Mouse (Mus musculus) c-Kit-positive CD71-negative TER-119-negative erythroid progenitor cells, embryonic 14.5 days (primary cell): ENCODE results near the gene Tenm2.

Experiments
- DNase-seq: peaks from one replicate; pipeline ENCODE4 v3.0.0-alpha.2; 2013; ENCODE audit warnings: low read depth

Gene Tenm2

DNA sequence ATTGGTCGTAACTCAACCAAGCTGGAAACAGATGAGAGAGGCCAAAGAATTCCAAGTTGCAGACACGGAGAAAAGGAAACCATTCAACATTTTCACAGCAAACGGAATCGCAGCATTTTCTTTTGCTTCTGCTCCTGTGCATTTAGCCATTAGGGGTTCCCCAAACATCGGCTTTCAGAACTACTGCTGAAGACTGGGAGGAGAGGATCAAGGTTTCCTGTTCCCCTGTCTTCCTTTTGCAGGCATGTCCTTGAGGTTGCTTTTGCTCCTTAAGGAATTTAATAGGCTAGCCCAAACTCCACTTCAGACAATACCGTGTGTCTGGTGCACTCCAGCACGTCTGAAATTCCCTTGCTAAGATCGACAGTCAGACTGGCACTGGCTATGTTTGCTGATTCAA lies 541.0 kb downstream of the Tenm2 start:
- DNase-seq = no peak

- no peak for DNase-seq
These were observed 543.1 kb downstream of the Tenm2 start for GRCm38 (mm10) chr11:36692637-36693036.

- no peak for DNase-seq
These were observed 544.9 kb downstream of the Tenm2 start for GRCm38 (mm10) chr11:36690826-36691225.

GRCm38 (mm10) chr11:36686253-36686652 lies 549.5 kb downstream of the Tenm2 start:
- DNase-seq = no peak

- DNase-seq = no peak
These were observed 556.4 kb downstream of the Tenm2 start for GRCm38 (mm10) chr11:36679361-36679760.

DNA sequence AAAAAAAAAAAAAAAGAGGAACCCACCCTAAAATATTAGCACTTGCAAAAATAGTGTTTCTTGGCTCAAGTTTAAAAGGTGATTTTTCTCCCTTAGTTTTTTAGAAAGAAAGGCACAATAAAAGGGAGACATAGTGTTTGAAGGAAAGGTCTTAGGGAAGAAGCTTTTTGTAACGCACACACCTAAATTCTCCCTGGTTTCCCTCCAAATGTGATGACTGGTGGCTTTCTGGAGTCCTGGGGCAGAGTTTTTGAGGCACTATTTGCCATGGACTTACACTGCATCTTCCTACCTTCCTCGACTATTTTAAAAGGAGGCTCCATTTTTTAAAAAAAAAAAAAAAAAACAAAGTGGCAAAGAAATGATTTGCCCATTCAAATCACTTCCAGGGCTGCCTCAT lies 557.2 kb downstream of the Tenm2 start:
- no peak for DNase-seq

- no peak for DNase-seq
These were observed 557.7 kb downstream of the Tenm2 start for GRCm38 (mm10) chr11:36678057-36678396.

DNA sequence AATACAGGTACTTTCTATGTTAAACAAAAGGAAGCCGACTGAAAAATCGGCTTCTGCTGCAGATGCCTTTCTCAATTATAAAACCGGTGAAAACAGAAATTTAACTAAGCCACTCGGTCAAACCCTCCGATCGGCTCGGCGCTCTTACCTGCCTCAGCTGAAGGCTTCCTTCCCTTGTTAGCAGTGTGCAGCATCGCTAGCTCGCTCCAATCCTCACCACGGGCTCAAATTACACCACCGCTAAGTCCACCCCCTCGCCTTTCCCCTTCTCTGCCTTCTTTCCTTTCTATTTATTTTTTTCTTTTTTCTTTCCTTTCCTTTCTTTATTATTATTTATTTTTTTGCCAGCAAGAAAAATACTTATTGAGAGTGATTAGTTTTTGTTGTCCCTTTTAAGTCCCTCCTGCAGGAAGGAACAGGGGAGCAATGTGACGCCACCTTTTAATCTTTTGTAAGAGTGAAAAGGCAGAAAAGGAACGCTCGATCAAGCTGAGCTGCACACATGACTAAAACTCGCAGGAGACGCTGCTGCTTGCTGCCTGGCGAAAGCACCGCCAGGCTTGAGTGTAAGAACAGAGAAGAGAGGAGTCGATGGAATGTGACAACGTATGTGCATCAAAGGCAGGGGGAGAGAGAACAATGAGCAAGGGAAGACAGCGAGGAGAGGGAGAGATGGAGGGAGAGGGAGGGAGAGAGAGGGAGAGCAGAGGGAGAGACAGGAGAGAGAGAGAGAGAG lies 558.3 kb downstream of the Tenm2 start:
- DNase-seq = no peak

GRCm38 (mm10) chr11:36676446-36677284 lies 559.1 kb downstream of the Tenm2 start:
- no peak for DNase-seq

GRCm38 (mm10) chr11:36674902-36675422 lies 560.8 kb downstream of the Tenm2 start:
- DNase-seq = no peak

DNA sequence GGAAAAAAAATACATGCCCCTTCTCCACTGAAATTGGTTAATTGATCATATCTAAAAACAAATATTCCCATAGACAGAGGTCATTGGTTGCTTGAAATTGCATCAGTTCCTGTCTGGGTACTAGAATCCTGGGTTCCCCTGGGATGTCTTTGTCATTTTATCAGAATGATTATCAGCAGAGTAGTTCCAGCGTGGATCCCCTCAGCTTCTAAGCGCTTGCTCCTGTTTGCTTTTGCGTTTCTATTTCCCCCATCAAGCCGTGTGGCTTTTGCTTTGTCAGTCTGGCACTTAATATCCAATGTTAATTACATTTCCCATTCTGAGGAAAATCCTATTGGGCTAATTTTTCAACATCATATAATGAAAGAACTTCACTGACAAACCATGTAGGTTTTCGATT lies 561.6 kb downstream of the Tenm2 start:
- DNase-seq = no peak

DNA sequence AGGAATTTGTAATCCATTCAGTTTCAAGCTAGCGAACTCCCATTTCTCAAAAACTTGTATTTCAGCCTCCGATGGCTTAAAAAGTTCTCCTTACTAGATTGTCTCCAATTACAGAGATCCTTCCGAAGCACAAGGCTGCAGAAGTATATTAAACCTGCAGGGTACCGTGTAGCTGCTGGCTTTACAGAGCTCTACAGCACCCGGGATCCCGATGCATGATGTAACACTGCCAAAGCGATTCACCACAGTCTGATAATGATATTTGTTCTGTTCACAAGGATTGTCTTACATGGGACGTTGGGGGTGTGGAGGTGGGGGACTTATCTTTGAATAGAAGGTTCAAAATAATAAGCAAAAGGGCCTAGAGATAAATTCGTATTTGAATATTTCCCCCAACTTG lies 564.6 kb downstream of the Tenm2 start:
- DNase-seq = no peak

- DNase-seq = no peak
These were observed 571.7 kb downstream of the Tenm2 start for GRCm38 (mm10) chr11:36664026-36664425.

DNA sequence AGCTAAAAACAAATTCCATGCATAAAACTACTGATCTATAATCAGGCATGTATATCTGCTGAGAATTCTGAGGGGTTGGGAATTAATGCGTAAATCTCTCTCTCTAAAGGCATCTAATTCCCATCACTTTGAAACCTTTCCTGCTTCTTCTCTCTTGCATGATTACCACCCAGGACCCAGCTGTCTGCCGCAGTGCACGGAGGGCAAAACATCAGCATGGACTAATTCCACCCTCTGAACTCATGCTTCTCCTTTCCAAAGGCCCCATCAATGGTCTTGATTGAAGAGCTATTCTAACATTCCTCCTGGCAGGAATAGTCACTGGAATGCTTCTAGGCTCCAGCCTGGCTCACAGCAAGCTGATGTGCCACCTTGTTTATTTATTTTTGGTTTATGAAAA lies 572.2 kb downstream of the Tenm2 start:
- no peak for DNase-seq

GRCm38 (mm10) chr11:36653656-36654323 lies 582.0 kb downstream of the Tenm2 start:
- no peak for DNase-seq

- no peak for DNase-seq
These were observed 588.6 kb downstream of the Tenm2 start for GRCm38 (mm10) chr11:36647179-36647578.

DNA sequence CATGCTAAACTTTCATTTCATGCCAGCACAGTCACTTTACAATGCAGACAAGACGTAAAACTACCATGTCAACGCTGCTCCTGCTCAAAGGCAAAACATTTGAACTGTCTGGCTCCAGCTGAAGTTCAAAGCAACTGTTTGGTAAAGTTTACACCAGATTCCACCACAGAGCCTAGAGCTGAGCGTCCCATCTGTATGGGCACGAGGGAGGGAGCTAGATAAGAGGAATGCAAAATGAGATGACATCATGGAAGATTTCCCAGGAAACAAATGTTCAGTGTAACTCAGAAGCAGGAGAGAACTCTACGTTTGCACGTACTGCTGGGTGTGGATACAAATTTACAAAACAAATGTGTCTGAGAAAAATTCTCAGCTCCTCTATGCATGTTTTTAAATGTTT lies 600.7 kb downstream of the Tenm2 start:
- no peak for DNase-seq

DNA sequence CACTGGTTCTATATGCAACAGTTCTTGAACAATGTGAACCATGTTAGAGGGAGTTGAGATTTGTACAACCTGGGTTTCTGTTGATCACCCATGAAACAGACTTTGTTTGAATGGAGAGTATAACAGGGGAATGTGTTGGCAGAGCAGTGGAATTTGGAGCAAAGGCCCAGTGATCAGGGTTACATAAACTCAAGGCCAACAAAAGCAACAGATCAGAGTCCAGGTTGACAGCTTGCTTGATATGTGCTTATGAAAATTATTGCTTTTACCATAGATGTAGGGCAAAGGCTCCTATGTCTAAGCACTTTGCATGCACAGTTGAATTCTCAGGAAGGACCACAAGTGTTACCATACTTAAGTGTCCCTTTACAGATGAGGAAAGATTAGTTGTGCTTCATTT lies 603.6 kb downstream of the Tenm2 start:
- no peak for DNase-seq

DNA sequence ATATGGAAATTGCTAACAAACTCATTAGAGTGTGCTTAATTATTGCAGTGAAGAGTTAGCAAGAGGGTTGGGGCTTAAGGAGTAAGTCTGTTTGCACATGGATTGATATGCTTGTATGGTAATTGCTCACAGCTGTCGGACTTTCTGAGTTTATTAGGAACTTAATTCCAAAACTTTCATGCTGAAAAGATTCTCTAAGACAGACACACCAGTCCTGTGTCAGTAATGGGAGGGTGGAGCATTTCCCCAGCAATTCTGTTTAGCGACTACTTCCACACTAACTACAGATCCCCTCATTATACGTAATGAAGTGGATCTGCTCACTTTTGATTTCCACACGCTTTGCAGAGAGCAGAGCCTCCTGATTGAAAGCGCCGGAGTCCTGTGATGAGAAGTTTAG lies 622.0 kb downstream of the Tenm2 start:
- DNase-seq = no peak

DNA sequence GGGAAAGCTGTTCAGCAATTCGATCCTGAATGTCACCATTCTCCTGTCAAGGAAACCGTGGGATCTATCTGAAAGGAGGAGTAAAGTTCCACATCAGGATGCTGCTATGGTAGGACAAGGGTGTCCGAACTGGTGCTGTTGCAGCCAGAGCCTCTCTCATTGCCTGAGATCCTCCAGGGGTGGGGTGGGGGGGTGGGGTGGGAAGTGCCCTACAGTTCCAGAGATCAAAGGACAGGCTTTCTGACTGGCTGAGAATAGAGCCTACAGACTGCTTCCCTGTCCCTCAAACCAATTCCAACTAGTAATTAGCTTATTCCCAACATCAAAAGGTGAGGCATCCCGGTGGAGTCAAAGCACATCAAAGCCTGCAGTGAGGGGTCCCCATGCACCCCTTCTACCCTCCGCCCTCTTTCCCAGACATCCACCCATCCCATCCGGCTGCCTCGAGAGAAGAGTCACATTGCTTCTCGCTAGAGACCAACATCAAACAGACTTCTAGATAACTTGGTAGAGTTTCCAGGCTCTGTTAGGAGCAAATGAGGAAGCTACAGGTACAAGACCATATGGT lies 630.9 kb downstream of the Tenm2 start:
- DNase-seq = no peak

DNA sequence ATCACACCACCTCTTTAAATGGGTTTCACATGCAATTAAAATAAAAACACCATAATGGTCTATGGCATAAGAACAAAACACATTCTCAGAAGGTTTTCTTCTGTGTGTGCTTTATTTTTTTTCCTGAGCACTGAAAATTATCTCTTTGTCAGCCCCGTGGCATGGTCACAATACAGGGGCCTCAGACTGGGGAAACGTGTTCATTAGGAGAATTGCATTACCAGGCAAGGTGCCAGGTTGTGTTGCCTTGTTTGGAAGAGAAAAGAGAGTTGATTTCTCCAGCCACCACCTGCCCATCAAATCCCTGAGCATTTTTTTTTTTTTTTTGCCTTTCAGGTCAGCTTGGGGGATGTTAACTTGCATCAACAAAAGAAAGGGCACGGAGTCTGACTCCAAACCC lies 631.5 kb downstream of the Tenm2 start:
- no peak for DNase-seq

DNA sequence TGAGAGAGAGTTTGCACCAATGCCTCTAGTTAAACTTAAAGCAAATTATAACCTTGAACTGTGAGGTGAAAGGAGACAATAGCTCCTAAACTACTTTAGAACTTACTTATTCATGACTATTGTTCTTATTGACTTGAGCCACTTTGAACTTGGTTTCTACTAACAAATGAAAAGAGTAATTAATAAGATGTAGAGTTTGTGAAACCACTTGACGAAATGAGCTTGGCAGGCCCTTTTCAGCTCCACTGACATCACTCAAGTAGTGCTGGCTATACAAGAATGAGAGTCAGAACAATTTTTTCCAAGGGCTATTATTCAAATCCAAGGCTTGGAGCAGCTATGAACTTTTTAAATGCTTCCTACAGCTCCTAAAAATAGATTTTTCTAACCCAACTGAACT lies 643.3 kb downstream of the Tenm2 start:
- DNase-seq = no peak

DNA sequence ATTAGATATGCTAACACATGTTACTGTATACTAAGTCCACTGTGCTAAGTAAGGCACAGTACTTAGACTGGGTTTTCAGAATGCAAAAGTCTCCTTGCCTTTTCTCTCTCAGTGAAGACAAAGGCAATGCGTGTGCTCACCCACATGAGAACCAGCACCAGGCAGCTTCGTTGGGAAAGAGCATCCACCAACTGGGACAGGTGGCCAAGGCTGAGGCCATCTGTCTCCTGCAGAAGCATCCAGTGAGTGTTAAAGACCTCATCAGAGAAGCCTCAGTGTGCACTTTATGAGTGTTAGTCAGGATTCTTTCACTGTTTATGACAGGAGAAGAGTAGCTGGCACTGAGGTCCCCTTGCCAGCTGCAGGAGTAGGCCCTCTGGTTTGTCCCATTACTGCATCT lies 669.6 kb downstream of the Tenm2 start:
- no peak for DNase-seq
